Mouse (Mus musculus) heart, postnatal 0 days (tissue): Measurements from ENCODE around the gene Map2k3.

ENCODE experiments used
- CTCF ChIP-seq: IDR thresholded peaks from 2 replicates; pipeline ENCODE4 v1.5.1; 2016; ENCODE audit warnings: antibody characterized with exemption, control low read depth, low read depth
- EP300 ChIP-seq: IDR thresholded peaks from 2 replicates; pipeline ENCODE4 v1.6.1; 2016; ENCODE audit warnings: antibody characterized with exemption, low read depth

DNA sequence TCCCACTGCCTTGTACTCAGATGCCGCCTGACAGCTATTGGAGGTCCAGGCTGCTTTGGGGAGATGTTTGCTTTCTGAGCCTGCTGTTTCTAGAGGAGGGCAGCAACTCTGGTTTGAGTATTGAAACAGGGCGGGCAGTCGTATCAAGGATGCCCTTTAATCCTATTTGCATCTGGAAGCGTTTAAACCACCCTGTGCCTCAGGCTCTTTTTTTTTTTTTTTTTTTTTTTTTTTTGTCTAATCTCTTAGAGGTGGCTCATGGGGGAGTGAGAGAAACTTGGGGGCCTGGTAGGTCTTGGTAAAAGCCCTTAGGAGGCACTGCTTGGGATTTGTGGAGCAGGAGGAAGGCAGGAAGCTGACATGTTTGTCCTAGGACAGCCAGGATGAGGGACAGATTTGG is 13.2 kb downstream of the Map2k3 start:
- TF ChIP-seq CTCF (no peak), EP300 (no peak)
